Mouse (Mus musculus): ENCODE measurements at regions not wholly inside any gene's neighbourhood (a gene's known extent, or its start where the extent isn't known, plus 50 kb on each side); places are given as distances from the start of the nearest gene placed in this dataset.

GRCm38 (mm10) chr2:160192661-160193060, 141.3 kb downstream of the Gm826 start:
- DNase-seq (ENCODE audit: low spot score in 2 of 2) = no peak

DNA sequence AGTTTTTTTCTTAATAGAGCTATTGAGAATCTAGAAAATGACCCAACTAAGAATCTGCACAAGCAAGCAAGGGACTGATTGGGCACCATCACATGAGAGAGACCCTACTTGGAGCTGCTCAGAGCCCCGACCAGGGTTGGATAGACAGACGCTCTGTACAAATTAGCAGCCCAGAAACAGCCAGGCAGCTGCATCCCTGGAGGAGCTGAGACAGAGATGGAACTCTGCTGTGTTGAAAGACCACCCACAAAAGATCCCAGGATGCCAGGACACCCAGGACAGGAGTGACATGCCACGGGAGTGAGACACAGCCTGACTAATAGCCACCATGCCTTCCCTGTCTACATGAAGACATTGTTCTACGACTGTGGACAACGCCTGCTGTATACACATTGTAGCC, 147.9 kb downstream of the Gm826 start:
- no peak for DNase-seq (ENCODE audit: low spot score in 2 of 2)

DNA sequence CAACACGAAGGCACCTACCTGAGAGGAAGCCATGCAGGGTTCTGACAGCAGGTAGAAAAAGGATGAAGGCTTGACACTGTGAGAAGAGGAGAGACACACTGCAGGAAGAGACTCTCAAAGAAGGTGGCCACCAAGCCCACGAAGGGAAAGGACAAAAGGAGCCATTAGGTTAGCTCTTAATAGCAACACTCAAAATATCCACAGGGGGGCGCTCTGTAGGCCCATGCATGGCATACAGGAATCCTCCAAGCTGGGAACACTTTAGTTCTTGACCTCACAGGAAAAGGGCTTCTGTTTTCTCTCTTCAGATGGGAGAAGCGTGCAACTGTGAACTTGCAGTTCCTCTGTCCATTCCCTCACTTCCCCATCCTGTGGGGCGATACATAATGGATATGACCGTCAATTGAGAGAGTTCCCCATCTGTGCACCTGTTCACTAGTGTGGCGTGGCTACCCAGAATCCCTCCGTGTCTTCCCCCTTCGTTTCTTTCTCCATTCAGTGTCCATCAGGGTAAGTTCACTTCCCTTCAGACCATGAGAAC, 162.9 kb downstream of the Gm826 start:
- DNase-seq (ENCODE audit: low spot score in 2 of 2) = no peak

GRCm38 (mm10) chr2:160158599-160159261, 175.2 kb downstream of the Gm826 start:
- DNase-seq (ENCODE audit: low spot score in 2 of 2) = no peak

- no peak for DNase-seq (ENCODE audit: low spot score in 2 of 2)
Observed at GRCm38 (mm10) chr2:160153781-160154180, 180.2 kb downstream of the Gm826 start.

GRCm38 (mm10) chr2:160152101-160152500, 181.9 kb downstream of the Gm826 start:
- DNase-seq (ENCODE audit: low spot score in 2 of 2) = no peak

- DNase-seq (ENCODE audit: low spot score in 2 of 2) = no peak
Observed at GRCm38 (mm10) chr2:160148936-160149335, 185.0 kb downstream of the Gm826 start.

DNA sequence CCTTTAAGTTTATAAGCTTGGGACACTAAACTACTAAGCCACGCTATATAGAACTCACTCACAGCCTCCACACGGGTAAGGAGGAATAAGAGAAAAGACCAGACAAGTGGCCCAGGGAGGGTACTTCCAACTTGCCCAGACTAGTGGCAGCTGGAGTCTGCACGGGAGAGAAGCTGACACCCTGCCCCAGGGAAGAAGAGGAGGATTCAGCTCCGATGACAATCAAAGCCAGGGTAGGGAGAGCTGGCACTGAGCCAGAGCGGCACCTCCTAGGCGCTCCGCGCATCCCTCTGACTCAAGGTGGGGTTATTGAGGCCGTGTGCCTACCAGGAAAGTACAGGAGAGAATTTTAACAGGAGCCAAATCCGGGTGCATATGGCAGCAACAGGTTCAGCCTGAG, 185.4 kb downstream of the Gm826 start:
- DNase-seq (ENCODE audit: low spot score in 2 of 2) = no peak

DNA sequence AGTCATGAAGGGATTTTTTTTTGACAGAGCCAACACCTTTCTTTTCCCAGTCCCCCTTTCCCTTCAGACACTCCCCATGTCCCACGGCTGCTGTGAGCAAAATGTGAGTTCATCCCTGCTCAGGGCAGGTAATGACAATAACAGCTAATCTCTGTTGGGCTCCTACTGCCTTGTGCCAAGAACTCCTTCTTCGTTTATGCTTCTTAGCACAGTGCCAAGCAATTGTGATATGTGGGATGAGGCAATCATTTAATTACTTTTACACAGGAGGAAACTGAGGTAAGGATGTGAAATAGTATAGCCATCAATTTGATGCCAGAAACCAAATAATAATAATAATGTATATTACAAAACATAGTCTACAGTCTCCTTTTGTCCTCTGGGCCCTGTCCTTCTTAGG, 185.9 kb downstream of the Gm826 start:
- no peak for DNase-seq (ENCODE audit: low spot score in 2 of 2)

DNA sequence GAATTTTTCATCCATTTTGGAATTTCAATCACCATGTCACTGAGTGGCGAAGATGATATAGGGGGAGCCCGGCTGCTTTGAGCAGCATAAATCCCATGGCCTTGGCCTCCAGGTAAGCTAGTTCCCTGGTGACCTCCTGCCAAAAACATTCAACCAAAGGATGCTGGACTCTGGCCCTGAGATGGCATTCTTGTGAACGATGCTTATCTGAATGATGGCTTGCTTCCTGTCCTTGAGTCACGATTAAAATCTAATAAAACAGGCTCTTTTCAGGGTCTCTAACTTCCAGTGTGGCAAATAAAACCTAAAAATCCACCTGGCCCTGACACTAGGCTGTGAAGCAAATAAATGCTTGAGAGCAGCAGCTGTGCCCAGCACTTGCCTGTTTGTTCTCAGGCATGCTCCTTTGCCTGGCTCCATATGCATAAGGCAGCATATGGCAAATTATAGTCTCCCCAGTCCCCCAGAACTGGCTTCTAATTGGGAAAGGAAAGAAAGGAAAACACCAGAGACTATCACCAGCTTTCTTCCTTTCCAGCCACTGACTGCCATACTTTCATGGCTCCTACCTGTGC, 193.7 kb downstream of the Gm826 start:
- DNase-seq (ENCODE audit: low spot score in 2 of 2) = no peak

- no peak for DNase-seq (ENCODE audit: low spot score in 2 of 2)
Observed at GRCm38 (mm10) chr2:160138091-160138490, 195.9 kb downstream of the Gm826 start.

- DNase-seq (ENCODE audit: low spot score in 2 of 2) = no peak
Observed at GRCm38 (mm10) chr2:160131797-160132196, 202.2 kb downstream of the Gm826 start.

- DNase-seq (ENCODE audit: low spot score in 2 of 2) = no peak
Observed at GRCm38 (mm10) chr2:160131386-160131785, 202.6 kb downstream of the Gm826 start.

DNA sequence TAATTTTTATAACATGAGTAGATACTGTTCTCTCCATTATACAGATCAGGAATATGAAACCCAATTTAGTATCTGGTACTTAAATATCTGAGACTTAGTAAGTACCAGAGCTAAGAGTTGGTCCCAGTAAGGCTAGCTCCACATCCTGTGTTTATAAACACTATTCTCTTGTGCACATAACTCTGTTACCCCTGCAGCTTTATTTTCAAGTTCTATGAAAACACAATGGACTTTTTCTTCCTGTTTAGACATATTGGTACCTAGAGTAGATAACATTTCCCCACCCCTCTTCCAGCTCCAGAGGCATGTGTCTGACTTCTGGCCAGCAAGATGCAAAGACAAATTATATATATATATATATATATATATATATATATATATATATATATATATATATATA, 216.8 kb downstream of the Gm826 start:
- DNase-seq (ENCODE audit: low spot score in 2 of 2) = no peak

GRCm38 (mm10) chr2:160111176-160111692, 222.7 kb downstream of the Gm826 start:
- DNase-seq (ENCODE audit: low spot score in 2 of 2) = no peak

DNA sequence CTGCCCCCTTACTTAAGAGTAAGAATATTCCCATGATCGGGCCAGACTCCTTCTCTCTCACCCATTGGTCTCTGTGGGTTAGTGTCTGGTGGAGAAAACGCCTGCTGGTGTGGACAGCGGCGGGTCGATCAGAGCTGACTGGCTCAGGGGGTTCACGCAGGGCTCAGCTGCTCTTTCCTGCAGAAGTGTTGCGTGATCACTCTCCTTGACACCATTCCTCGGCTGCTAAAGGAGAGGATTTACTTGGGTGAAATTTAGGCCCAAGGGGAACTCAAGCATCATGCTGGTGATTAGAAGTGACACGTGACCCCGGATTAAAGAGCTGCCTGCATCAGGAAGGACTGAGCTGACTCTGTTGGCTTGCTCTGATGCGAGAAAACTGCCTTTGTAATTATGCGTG, 240.9 kb downstream of the Gm826 start:
- DNase-seq (ENCODE audit: low spot score in 2 of 2) = no peak

DNA sequence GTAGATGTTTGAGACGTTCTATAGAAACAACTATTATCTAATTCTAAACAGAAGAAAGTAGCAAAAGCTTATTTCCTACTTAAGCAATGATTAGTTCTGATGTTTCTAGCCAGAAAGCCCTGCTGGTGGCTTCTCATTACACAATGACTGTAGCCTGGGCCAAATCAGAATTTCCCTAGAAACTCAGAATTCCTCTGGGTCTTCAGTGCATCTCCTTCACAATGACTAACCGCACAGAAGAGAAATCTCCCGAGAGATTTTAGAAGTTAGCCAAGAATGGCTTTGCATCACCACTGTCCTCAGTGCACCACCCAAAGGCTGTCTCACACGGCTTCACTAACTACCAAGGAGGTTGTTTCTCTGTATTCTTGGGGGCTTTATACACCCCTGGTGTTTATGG, 248.0 kb downstream of the Gm826 start:
- DNase-seq (ENCODE audit: low spot score in 2 of 2) = no peak

- no peak for DNase-seq (ENCODE audit: low spot score in 2 of 2)
Observed at GRCm38 (mm10) chr2:160083674-160084073, 250.3 kb downstream of the Gm826 start.

DNA sequence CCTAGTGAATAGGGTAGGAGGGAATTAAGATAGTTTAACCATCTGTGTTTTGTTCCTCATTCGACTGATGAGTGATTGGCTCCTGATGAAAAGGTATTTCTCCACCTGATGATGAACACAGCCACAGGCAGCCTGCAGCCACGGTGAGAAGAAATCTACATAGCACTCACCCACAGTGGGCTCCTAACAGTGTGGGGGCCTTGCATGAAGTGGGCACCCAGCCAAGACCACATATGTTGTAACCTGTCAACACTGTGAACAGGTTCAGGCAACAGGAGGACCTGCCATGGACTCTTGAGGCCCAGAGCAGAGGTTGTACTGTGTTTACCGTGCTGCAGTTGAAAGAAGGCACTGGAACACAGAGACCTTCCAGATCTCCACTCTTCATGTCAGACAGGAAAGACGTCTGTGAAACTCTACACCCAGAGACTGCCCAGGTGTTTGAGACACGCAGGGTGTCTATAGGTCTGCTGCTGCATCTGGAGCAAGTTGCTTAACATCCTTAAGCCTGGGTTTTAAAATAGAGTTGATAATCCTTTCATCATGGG, 251.8 kb downstream of the Gm826 start:
- DNase-seq (ENCODE audit: low spot score in 2 of 2) = no peak

GRCm38 (mm10) chr2:160075694-160076093, 258.3 kb downstream of the Gm826 start:
- DNase-seq (ENCODE audit: low spot score in 2 of 2) = no peak

DNA sequence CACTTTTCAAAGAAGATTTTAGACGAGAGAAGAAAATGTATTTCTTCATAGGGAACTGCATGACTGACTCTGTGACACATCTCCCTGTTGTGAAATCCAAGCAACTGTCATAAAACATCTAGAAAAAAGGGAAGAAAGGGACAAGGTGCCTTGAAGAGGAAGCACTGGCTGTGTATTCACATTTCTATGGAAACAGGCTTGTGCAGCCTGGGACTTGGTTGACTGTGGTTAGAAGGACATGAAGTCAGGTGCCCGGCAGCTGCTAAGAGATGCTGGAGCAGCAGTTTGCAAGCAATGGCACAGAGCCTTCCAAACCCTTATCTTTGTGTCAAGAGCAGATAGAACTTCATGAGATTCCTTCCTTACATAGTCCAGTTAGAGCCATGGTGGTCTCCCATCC, 263.5 kb downstream of the Gm826 start:
- DNase-seq (ENCODE audit: low spot score in 2 of 2) = no peak

GRCm38 (mm10) chr2:160068772-160069171, 265.2 kb downstream of the Gm826 start:
- no peak for DNase-seq (ENCODE audit: low spot score in 2 of 2)

DNA sequence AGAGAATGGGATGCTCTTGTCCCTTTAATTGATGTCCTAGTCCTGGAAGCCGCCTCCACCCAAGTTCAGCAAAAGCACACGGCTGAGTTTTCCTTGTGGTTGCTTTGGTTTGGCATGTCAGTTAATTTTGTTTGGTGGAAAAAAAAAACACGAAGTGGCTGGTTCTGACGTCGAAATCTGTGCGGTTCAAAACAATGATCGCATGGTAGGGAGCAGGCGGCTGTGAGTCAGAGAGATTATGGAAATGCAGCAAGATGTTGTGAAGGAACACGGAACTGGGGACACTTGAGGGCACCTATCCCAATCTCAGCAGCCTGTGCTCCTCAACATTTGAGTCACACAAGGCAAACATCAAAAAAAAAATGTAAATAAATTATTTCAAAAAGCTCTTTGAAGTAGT, 266.1 kb downstream of the Gm826 start:
- no peak for DNase-seq (ENCODE audit: low spot score in 2 of 2)

All from adrenal gland, postnatal 4 days (tissue).